Mouse (Mus musculus) naive thymus-derived CD4-positive, alpha-beta T cell, adult 2 months (primary cell): ENCODE data around the gene Ube3c.
A peak's percentile ranks its signal among the peaks of the same experiment; 100 is the strongest.
"Not testable (repeated sequence)": the region's sequence is repeated elsewhere in the genome, so short reads cannot be mapped to it uniquely, and the experiment has no call there.

ENCODE experiments used
- DNase-seq: peaks from one replicate; pipeline ENCODE4 v3.0.0-alpha.2; 2011; ENCODE audit warnings: low read depth

Ube3c gene

GRCm38 (mm10) chr5:29568848-29569377 lies at the start of gene Ube3c:
Gene Ube3c (plus strand): TSS chr5:29569242.
- peak; percentile 98 for DNase-seq

GRCm38 (mm10) chr5:29560111-29560510 lies 8.9 kb upstream of the Ube3c start:
- DNase-seq: no peak

GRCm38 (mm10) chr5:29560667-29561066 lies 8.4 kb upstream of the Ube3c start:
- DNase-seq: peak; percentile 18

GRCm38 (mm10) chr5:29569378-29570280 lies 587 bp downstream of the Ube3c start:
- no peak for DNase-seq

- DNase-seq: not testable (repeated sequence)
These were observed 5.2 kb downstream of the Ube3c start for GRCm38 (mm10) chr5:29574286-29574685.

- DNase-seq: no peak
These were observed 6.0 kb downstream of the Ube3c start for GRCm38 (mm10) chr5:29575085-29575484.

GRCm38 (mm10) chr5:29577795-29578631 lies 9.0 kb downstream of the Ube3c start:
- no peak for DNase-seq

- no peak for DNase-seq
These were observed 15.0 kb downstream of the Ube3c start for GRCm38 (mm10) chr5:29583880-29584595.

GRCm38 (mm10) chr5:29592161-29592560 lies 23.1 kb downstream of the Ube3c start:
- not testable (repeated sequence) for DNase-seq

- no peak for DNase-seq
These were observed 37.5 kb downstream of the Ube3c start for GRCm38 (mm10) chr5:29606546-29606945.

GRCm38 (mm10) chr5:29625610-29626009 lies 56.6 kb downstream of the Ube3c start:
- DNase-seq: no peak

- DNase-seq: no peak
These were observed 60.9 kb downstream of the Ube3c start for GRCm38 (mm10) chr5:29629941-29630340.

- DNase-seq: no peak
These were observed 62.7 kb downstream of the Ube3c start for GRCm38 (mm10) chr5:29631711-29632110.

GRCm38 (mm10) chr5:29636298-29636697 lies 67.3 kb downstream of the Ube3c start:
- no peak for DNase-seq

- no peak for DNase-seq
These were observed 67.8 kb downstream of the Ube3c start for GRCm38 (mm10) chr5:29636884-29637283.

GRCm38 (mm10) chr5:29641124-29641884 lies 72.3 kb downstream of the Ube3c start:
- DNase-seq: no peak

- DNase-seq: no peak
These were observed 82.7 kb downstream of the Ube3c start for GRCm38 (mm10) chr5:29651696-29652095.

- no peak for DNase-seq
These were observed 88.7 kb downstream of the Ube3c start for GRCm38 (mm10) chr5:29657590-29658339.

- not testable (repeated sequence) for DNase-seq
These were observed 92.2 kb downstream of the Ube3c start for GRCm38 (mm10) chr5:29661246-29661645.

- DNase-seq: no peak
These were observed 96.3 kb downstream of the Ube3c start for GRCm38 (mm10) chr5:29665391-29665790.
